Mouse (Mus musculus): ENCODE measurements around the gene Rpl11.
"Not testable (repeated sequence)": the region's sequence is repeated elsewhere in the genome, so short reads cannot be mapped to it uniquely, and the experiment has no call there.

The Rpl11 gene

DNA sequence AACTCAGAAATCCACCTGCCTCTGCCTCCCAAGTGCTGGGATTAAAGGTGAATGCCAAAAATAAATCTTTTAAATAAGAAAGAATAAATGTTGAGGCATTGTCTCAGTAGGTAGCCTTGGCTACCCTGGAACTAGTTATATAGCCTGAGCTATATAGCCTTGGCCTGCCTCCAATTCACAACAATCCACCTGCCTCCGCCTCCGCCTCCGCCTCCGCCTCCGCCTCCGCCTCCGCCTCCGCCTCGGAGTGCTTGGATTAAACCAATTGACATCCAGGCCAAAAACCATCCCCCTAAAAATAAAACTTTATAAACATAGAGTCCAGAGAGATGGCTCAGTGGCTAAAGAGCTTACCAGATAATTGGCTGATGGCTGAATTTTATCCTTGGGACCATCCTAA is 30.3 kb downstream of the Rpl11 start:
- peak; percentile 33 for DNase-seq

DNA sequence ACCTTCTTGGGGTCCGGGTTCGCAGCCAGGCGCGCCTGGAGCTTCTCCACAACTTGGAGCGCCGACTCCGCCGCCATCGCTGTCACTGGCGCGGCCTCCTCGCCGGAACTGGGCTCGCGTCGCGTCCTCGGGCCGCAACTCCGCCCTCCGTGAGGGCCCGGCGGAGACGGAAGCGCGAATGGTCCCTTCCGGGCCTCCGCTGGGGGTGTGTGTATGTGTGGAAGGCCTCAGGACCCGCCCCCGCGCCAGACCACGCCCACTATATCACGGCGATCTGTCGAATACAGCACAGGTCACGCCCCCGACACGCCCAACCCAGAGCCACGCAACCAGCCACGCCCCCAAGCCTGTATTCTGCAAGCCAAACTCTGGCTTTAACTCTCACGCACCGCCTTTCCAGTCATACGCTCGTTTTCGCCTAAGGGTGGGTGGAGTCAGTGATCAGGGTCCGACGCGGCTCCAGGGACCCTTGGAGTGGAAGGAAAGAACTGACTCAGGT is 31.6 kb downstream of the Rpl11 start, which contains the start of gene Eloa:
Gene Eloa, minus strand, starts transcription at position 215 of the 499 bp plus-strand sequence.
- peak; percentile 100 for DNase-seq

- peak; percentile 41 for DNase-seq
These were observed 32.3 kb downstream of the Rpl11 start for GRCm38 (mm10) chr4:136020743-136021548.

DNA sequence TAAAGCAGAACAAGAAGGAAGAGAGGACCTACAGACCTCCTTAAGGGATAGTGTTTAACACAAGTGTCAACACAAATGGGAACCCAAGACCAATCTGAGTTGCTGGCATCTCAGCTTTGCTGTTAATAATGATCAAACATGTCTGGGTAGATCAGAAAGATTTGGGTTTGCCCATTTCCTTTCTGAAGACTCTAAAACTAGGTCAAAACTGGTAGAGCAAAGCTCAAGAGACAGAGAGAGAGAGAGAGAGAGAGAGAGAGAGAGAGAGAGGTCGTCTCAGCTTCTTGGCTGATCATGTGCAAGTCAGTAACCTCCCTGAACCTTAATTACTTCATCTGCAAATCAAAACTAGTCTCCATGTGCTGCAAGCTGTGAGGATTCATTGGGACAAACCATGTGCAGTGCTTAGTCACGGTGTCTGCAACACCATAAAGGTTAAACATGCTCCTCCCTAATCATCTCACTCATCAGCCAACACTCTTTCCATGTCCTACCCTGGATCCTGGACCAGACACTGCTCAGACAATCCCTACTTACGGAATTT is 37.1 kb downstream of the Rpl11 start:
- DNase-seq, result no peak

DNA sequence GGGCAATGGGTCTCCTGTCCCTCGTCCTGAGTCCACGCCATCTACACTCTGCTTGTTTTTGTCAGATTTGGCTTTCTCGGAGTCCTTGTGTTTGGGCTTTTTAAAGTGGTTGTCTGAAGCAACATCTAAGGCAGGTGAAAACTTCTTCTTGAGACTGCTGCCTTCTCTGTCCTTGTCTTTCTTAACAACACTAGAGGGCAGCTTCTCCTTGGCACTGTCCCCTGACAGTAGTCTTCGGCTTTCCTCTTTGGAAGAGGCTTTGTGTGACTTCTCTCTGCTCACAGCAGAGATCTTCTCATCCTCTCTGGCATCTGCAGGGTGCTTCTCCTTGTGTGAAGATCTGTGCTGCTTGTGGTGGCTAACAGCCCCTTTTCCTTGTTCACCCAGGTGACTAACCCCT is 42.6 kb downstream of the Rpl11 start:
- no peak for DNase-seq

GRCm38 (mm10) chr4:136008782-136009447 is 44.3 kb downstream of the Rpl11 start:
- DNase-seq, result no peak

- DNase-seq, result no peak
These were observed 46.4 kb downstream of the Rpl11 start for GRCm38 (mm10) chr4:136006821-136007220.

DNA sequence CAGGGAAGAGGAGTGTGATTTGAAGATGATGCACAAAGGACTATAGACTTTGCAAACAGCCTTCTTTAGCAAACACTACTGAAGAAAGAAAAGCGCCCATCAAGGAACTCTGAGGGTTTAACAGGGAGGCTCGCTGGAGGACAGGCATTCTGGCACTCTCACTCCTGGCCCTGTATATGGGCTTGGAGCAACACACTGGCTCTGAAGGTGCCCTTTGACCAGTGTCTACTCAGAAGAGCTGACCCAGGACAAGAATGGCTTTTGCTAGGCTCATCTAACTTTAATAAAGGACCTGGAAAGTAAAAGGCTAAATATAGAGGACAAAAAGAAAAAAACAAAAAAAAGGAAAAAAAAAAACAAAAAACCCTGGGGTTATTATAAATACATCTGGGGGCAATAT is 48.3 kb downstream of the Rpl11 start:
- DNase-seq, result no peak

DNA sequence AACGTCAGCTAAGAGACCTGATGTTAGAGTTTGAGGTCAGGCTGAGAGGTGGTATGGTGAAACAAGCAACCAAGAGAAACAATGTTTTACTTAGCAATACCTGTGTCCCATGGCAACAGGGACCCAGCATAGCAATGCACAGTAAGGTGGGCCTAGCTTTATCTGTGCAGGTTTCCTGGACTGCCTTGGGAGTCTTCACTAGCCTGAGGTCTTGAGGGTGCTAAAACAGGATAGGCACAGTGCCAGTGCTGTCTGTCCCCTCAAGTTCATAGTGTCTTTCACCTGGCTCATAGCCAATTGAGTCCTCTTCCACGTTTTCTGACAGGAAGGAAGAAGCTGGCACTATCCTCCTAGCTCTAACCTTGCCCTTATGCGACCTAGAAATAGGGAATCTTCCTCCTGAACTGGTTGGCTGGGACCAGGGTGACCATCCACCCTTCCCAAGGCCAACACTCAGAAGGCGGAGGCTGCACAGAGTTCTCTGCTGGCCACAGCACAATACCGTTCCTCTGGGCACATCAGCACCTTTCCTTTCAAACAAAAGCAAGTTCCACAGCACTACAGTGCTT is 49.0 kb downstream of the Rpl11 start:
- no peak for DNase-seq

DNA sequence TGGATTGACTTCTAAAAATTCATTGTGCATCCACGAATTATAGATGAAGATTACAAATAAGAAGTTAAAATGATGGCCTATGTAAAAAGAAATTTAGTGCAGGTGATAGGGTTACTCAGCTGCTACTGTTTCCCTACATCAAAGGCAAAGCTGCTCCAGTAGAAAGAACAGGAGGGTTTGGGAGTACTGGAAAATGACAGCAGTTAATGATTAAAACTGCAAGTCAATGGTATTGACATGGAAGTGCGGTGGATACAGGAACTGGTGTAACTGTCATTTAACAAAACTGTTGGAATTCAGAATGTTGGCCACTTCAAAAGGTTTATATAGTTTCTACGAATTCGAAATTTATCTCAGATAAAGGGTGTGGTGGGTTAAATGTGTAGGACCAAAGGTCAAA is 58.1 kb downstream of the Rpl11 start:
- no peak for DNase-seq

DNA sequence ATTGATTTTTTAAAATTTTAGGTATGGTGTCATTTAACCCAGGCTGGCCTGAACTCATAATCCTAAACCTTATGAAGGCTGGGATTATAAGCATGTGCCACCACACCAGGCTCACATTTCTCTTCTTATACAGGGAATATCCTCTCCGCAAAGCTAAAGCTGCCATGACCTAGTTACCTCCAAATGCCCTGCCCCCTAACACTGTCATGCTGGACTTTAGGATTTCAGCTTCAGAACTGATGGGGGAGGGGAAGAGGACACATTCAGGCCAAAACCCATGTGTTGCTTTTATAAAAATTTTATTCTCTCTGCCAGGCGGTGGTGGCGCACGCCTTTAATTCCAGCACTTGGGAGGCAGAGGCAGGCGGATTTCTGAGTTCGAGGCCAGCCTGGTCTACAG is 59.3 kb downstream of the Rpl11 start:
- DNase-seq, result no peak

GRCm38 (mm10) chr4:135987714-135988113 is 65.5 kb downstream of the Rpl11 start:
- DNase-seq, result no peak

DNA sequence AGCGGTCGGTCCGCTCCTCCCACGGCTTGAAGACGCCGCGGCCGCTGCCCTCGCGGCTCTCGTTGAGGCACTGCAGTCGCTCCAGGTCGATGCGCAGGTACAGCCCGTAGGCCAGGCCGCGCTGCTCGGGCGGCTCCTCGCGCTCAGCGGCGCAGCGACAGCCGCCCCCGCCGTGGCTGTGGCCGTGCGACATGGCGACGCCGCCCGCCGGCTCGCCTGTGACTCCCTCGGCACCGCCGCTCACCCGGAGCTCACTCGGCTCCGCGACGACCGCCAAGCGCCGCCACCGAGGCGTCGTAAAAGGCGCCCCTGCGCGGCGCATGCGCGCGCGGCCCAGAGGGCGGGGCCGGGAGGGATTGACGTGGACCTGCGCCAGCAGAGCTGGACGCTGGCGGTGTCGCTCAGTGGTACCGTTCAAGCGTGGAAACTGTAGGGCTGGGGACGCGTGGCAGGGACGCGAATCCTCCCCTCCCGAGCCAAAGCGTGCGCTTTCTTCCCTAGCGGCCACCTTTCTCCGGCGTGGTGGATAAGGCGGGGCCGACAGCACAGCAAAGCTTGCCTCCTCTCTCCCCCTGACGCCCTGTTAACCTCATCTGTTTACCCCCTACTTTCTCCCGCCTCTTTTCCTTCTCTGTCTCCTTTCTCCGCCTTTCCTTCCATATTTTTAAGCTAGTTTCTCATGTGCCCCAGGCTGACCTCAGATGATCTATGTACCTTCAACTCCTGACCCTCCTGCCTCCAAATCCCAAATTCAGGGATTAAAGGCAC is 66.1 kb downstream of the Rpl11 start, which contains the start of gene Pithd1:
Gene Pithd1, minus strand, starts transcription at position 322 of the 768 bp plus-strand sequence.
- DNase-seq, result peak; percentile 95

- DNase-seq, result no peak
These were observed 66.8 kb downstream of the Rpl11 start for GRCm38 (mm10) chr4:135986301-135986942.

- DNase-seq, result no peak
These were observed 67.5 kb downstream of the Rpl11 start for GRCm38 (mm10) chr4:135985769-135986168.

DNA sequence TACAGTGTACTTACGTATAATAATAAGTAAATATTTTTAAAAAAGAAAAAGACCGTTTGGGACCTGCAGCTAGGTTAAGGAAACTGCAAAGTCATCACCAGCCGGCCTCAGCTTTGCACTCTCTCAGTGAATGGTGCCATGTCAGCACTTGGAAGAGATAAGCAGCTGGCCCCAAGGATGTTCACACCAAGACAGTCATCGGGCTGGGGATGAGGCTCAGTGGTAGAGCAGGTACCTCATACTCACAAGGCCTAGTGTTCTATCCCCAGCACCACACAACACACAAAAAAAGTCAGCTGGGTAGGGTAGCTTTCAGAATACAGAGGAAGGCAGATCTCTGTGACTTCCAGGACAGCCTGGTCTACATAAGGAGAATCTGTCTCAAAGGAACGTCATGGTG is 68.0 kb downstream of the Rpl11 start:
- no peak for DNase-seq

DNA sequence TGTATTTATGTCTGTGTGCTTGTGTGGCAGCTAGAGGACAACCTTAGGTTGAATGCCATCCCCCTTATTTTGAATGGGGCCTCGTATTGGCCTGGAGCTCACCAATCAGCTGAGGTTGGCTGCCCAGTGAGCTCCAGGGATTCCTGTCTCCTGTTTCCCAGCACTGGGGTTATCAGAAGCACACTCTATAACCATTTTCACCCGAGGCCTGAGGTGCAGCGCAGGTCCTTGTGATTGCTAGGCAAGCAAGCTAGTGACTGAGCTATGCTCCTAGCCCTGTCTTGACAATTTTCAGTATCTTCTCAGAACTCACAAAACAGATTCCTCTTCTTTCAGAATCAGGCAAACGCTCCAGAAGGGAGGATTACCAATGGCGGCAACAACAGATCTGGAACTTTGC is 68.7 kb downstream of the Rpl11 start:
- no peak for DNase-seq

GRCm38 (mm10) chr4:135981524-135982063 is 71.6 kb downstream of the Rpl11 start:
- DNase-seq, result no peak

- DNase-seq, result not testable (repeated sequence)
These were observed 73.0 kb downstream of the Rpl11 start for GRCm38 (mm10) chr4:135980223-135980622.
